Mouse (Mus musculus) midbrain, embryonic 15.5 days (tissue): ENCODE measurements around the gene Exosc7. TPM values are rescaled to one million over a fixed set of nuclear protein-coding genes. Genes with fewer than 3 reads are reported as not detected.

Experiments
- ATAC-seq: fragments of 200-750 bp; cut with Nextera tagmentation; replicated peaks from 2 replicates; pipeline ENCODE4 v1.8.0; 2017; ENCODE audit warnings: moderate TSS enrichment
- H3K27ac ChIP-seq: fragments of 300-500 bp; sonication (generic); 2 replicates; pipeline ENCODE4 v1.5.1; 2015; ENCODE audit warnings: mild to moderate bottlenecking, inconsistent platforms
- H3K27me3 ChIP-seq: fragments of 300-500 bp; sonication (generic); replicated peaks from 2 replicates; pipeline ENCODE4 v1.6.1; 2015; ENCODE audit warnings: inconsistent platforms
- H3K36me3 ChIP-seq: fragments of 300-500 bp; sonication (generic); replicated peaks from 2 replicates; pipeline ENCODE4 v1.6.1; 2015; ENCODE audit warnings: inconsistent platforms
- H3K4me1 ChIP-seq: fragments of 300-500 bp; sonication (generic); 2 replicates; pipeline ENCODE4 v1.6.1; 2015; ENCODE audit warnings: inconsistent platforms
- H3K4me2 ChIP-seq: fragments of 300-500 bp; sonication (generic); 2 replicates; pipeline ENCODE4 v1.6.1; 2015; ENCODE audit warnings: inconsistent platforms, mild to moderate bottlenecking, moderate library complexity
- H3K4me3 ChIP-seq: fragments of 300-500 bp; sonication (generic); 2 replicates; pipeline ENCODE4 v1.5.1; 2015; ENCODE audit warnings: mild to moderate bottlenecking, inconsistent platforms
- H3K9ac ChIP-seq: fragments of 300-500 bp; sonication (generic); 2 replicates; pipeline ENCODE4 v1.6.1; 2015; ENCODE audit warnings: mild to moderate bottlenecking, inconsistent platforms
- H3K9me3 ChIP-seq: fragments of 300-500 bp; sonication (generic); 2 replicates; pipeline ENCODE4 v1.6.1; 2016; ENCODE audit warnings: inconsistent platforms
- WGBS: fragments of 180-500 bp; shearing (Covaris S2); methylation state at CpG from one replicate; pipeline ENCODE4 v1.1.7; 2015; ENCODE audit warnings: mixed read lengths; 5-methylcytosine and 5-hydroxymethylcytosine counted together
- polyA plus RNA-seq: library from polyadenylated mRNA; unstranded; fragments of >200 nt; fragmentation: Nextera tagmentation; extraction: Ambion mirVana; gene quantifications from 2 replicates; pipeline ENCODE4 v1.2.1, GENCODE M21; 2015

Exosc7 gene
- polyA plus RNA-seq, 1 experiment from 2014 or later: 83.7 TPM

GRCm38 (mm10) chr9:123111751-123112221, 1.2 kb upstream of the Exosc7 start:
- Histone ChIP-seq H3K27ac (no peak overlapping the region), H3K27me3 (no peaks in the 10 kb centered on the region), H3K9me3 (no peaks in the 10 kb centered on the region), H3K4me3 (peak overlapping the region; percentile 81), H3K36me3 (0 out of 2 replicates have a peak, but pooled peaks cover 2% of the 10 kb centered on the region), H3K4me1 (peaks cover 22% of the 10 kb centered on the region), H3K4me2 (peak overlapping the region; percentile 93), H3K9ac (no peak overlapping the region; the same call in 1 of the 2 replicates)
- WGBS: 66% methylated on average over 8 of the region's 8 CpGs
- no peak for ATAC-seq

DNA sequence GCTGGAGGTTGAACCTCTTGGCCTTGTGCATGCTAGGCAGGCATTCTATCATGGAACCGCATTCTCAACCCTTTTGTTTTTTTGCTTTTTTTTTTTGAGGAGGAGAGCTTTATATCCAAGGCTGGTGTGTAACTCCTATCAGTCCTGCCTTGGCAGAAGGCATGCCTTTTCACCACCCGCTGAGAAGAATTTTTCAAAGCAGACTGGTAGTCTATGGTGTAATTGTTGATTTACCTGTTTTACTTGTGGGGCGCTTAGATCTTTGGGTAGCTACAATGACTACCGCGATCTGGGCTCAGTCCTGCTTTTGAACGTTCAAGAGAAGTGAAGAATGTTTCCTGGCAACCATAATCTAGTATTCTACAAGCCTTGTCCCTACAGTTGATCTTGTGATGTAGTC, 916 bp downstream of the Exosc7 start:
- Histone ChIP-seq H3K9me3 (no peaks in the 10 kb centered on the region), H3K27ac (peak overlapping the region; percentile 96), H3K36me3 (peaks cover 4% of the 10 kb centered on the region; the same call in 1 of the 2 replicates), H3K4me3 (peak overlapping the region; percentile 81), H3K27me3 (no peaks in the 10 kb centered on the region), H3K4me1 (peaks cover 22% of the 10 kb centered on the region), H3K9ac (peak overlapping the region; percentile 93), H3K4me2 (peak overlapping the region; percentile 93)
- 64% methylated on average over 6 of the region's 6 CpGs for WGBS
- no peak for ATAC-seq

GRCm38 (mm10) chr9:123115566-123115965, 2.6 kb downstream of the Exosc7 start:
- Histone ChIP-seq H3K36me3 (peaks cover 20% of the 10 kb centered on the region), H3K27me3 (no peaks in the 10 kb centered on the region), H3K4me1 (peaks cover 22% of the 10 kb centered on the region), H3K9me3 (no peaks in the 10 kb centered on the region), H3K4me2 (no peak overlapping the region), H3K27ac (no peak overlapping the region), H3K9ac (no peak overlapping the region), H3K4me3 (no peak overlapping the region)
- ATAC-seq: no peak
- WGBS: 91% methylated on average over 1 of the region's 1 CpGs

- no peaks in the 10 kb centered on the region for H3K4me1 ChIP-seq
- WGBS: 93% methylated on average over 3 of the region's 3 CpGs
- H3K36me3 ChIP-seq: peaks cover 38% of the 10 kb centered on the region
- no peaks in the 10 kb centered on the region for H3K27me3 ChIP-seq
- no peak overlapping the region for H3K9ac ChIP-seq
- no peak for ATAC-seq
- H3K9me3 ChIP-seq: no peaks in the 10 kb centered on the region
- H3K4me2 ChIP-seq: no peak overlapping the region
- H3K4me3 ChIP-seq: no peak overlapping the region
- no peak overlapping the region for H3K27ac ChIP-seq
Observed at GRCm38 (mm10) chr9:123123017-123123416, 10.0 kb downstream of the Exosc7 start.

DNA sequence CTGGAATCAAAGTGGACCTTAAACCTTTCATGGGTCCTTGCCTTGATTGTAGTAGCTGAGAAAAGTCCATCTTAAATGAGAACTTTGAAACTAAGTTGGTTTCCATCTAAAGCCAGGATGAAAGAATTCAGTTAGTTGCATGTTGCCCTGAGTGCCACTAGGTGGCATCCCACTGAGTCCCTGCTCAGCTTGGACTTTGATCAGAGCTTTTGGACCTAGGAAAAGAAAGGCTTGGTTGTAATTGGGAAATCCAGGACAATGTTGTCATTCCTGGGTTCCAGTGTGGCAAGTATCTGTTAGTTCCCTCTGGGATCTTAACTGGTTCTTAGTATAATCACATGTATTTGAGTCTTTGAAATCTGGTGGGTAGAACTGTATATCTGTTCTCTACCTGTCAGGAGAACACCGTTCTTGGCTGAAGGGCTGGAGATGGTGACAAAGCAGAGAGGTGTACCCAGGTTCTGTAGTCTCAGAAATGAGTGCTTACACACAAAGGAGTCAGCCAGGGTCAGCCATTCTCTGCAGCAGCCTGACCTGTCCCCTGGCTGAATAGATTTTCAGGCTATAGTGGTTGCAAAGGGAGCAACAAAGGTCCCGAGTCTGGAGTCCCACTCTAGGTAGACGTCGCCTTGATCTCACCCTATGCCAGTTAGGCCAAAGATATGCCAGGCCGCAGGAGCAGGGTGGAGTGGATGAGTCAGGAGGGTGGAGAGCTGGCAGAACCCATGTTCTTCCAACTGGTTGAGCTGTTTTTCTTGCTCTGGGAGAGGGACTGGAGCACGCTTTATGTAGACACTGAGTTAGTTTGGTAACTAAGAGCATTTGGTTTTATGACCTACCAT, 10.8 kb downstream of the Exosc7 start:
- H3K4me1 ChIP-seq: no peaks in the 10 kb centered on the region
- no peak overlapping the region for H3K4me2 ChIP-seq
- H3K36me3 ChIP-seq: peaks cover 45% of the 10 kb centered on the region
- no peak for ATAC-seq
- H3K27ac ChIP-seq: no peak overlapping the region
- no peak overlapping the region for H3K4me3 ChIP-seq
- H3K9me3 ChIP-seq: no peaks in the 10 kb centered on the region
- no peaks in the 10 kb centered on the region for H3K27me3 ChIP-seq
- H3K9ac ChIP-seq: no peak overlapping the region
- WGBS: 95% methylated on average over 6 of the region's 6 CpGs

GRCm38 (mm10) chr9:123124413-123124981, 11.5 kb downstream of the Exosc7 start:
- H3K27me3 ChIP-seq: no peaks in the 10 kb centered on the region
- no peak overlapping the region for H3K9ac ChIP-seq
- no peaks in the 10 kb centered on the region for H3K4me1 ChIP-seq
- peaks cover 42% of the 10 kb centered on the region for H3K36me3 ChIP-seq
- no peaks in the 10 kb centered on the region for H3K9me3 ChIP-seq
- no peak for ATAC-seq
- no peak overlapping the region for H3K27ac ChIP-seq
- no peak overlapping the region for H3K4me3 ChIP-seq
- 93% methylated on average over 2 of the region's 2 CpGs for WGBS
- no peak overlapping the region for H3K4me2 ChIP-seq

GRCm38 (mm10) chr9:123127663-123128062, 14.6 kb downstream of the Exosc7 start:
- H3K4me3 ChIP-seq: no peak overlapping the region
- no peaks in the 10 kb centered on the region for H3K9me3 ChIP-seq
- no peak overlapping the region for H3K9ac ChIP-seq
- no peaks in the 10 kb centered on the region for H3K4me1 ChIP-seq
- H3K27me3 ChIP-seq: no peaks in the 10 kb centered on the region
- WGBS: 95% methylated on average over 6 of the region's 6 CpGs
- peaks cover 45% of the 10 kb centered on the region for H3K36me3 ChIP-seq
- H3K4me2 ChIP-seq: no peak overlapping the region
- no peak overlapping the region for H3K27ac ChIP-seq
- ATAC-seq: no peak

GRCm38 (mm10) chr9:123132994-123133393, 20.0 kb downstream of the Exosc7 start:
- H3K9ac ChIP-seq: no peak overlapping the region
- H3K4me2 ChIP-seq: no peak overlapping the region
- H3K36me3 ChIP-seq: peaks cover 74% of the 10 kb centered on the region
- no peak overlapping the region for H3K4me3 ChIP-seq
- H3K27me3 ChIP-seq: no peaks in the 10 kb centered on the region
- no peaks in the 10 kb centered on the region for H3K9me3 ChIP-seq
- no peak for ATAC-seq
- 90% methylated on average over 3 of the region's 3 CpGs for WGBS
- H3K4me1 ChIP-seq: no peaks in the 10 kb centered on the region
- no peak overlapping the region for H3K27ac ChIP-seq

DNA sequence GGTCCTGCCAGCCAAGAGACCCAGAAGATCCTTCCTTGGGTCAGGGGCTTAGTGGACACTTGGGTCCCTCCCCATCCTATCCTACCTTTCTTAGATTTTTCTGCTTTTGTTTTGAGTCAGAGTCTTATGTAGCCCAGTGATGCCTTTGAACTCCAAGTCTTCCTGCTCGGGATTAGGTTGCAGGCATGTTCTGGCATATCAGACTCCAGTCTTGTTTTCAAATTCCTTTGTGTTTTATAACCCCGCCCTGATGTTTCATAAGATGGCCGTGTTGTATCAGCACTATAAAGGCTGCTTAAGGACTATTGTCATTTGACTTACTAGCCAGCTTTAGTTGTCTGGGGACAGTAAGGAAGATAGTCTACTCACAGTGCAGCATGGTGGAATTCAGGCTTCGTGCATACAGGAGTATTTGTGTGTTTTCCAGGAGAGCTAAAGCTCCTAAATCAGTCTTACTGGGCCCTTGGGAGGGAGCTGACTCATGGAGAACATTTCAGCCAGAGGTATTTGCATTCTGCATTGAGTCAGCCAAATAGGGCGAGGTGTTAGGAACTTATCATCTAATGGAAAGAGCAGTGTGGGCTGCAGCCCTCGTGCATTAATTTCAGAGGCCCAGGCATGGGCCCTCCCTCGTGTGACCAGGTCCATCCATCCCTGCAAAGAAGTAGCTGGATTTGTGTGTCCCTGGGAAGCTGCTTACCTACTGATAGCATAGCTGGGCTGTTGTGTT, 24.1 kb downstream of the Exosc7 start:
- WGBS: 91% methylated on average over 7 of the region's 7 CpGs
- Histone ChIP-seq H3K27me3 (no peaks in the 10 kb centered on the region), H3K4me1 (no peaks in the 10 kb centered on the region), H3K36me3 (peaks cover 53% of the 10 kb centered on the region), H3K9me3 (no peaks in the 10 kb centered on the region), H3K4me2 (no peak overlapping the region), H3K27ac (no peak overlapping the region), H3K4me3 (no peak overlapping the region), H3K9ac (no peak overlapping the region)
- ATAC-seq: no peak

DNA sequence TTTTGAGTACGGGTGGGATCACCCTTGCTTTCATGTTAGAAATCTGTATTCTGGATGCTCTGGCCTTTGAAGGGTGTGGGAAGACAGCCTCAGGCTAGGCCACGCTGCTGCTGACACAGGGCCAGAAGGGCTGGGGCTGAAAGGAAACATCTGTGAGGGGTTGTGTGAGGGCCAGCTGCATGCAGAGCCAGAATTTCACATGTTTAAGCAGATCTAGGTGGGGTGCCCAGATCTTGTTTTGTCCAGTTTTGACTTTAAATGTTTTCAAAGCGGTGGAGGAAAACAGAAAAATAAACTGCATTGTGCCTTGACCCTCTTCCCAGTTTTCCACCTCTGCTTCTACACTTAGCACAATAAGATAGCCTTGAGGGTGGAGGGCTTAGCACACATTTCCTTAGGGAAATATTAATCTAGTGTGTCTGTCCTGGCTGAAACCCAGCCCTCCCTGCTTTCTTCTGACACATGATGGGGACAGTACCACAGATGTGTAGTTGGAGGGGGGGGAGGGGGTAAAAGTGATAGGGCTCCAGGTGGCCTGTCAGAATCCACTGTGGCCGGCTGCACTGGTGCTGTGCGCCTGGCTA, 26.0 kb downstream of the Exosc7 start:
- ATAC-seq: 0 out of 2 replicates have a peak, but pooled peaks have one; percentile 30
- Histone ChIP-seq H3K4me2 (no peak overlapping the region), H3K9me3 (no peaks in the 10 kb centered on the region), H3K4me1 (no peaks in the 10 kb centered on the region), H3K4me3 (no peak overlapping the region), H3K36me3 (peaks cover 35% of the 10 kb centered on the region), H3K27me3 (no peaks in the 10 kb centered on the region), H3K27ac (peak overlapping the region; percentile 32; the same call in 1 of the 2 replicates), H3K9ac (no peak overlapping the region)
- 69% methylated on average over 5 of the region's 5 CpGs for WGBS

DNA sequence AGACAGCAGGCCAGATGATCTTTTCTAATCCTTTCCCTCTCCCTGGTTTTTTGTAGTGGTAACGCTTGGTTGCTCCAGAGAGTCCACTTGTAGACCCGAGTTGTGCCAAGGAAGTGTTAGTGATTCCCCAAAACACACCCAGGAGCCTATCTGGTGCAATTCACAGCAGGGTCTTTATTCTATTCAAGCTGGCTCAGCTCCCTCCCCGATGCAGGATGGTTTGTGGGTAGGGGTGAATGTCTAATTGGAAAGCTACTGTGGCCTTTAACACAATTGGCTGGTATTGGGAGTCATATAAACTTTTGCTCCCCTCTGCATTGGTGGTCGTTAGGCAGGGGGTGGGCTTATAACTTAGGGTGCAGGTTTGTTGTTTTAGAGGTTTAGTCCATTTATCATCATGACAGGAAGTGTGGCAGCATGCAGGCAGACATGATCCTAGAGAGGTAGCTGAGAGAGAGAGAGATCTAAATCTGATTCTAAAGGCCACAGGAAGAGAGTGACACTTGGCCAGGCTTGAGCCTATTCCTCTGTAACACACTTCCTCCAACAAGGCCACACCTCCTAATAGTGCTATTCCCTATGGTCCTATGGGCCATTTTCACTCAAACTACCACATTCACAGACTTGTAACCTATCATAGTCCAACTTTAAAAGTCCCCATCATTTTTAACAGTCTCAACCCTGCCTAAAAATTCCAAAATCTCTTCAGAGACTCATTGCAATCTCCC, 27.0 kb downstream of the Exosc7 start:
- no peak overlapping the region for H3K9ac ChIP-seq
- no peak overlapping the region for H3K4me2 ChIP-seq
- peaks cover 30% of the 10 kb centered on the region for H3K36me3 ChIP-seq
- H3K4me3 ChIP-seq: no peak overlapping the region
- no peak for ATAC-seq
- peak overlapping the region; percentile 32; the same call in 1 of the 2 replicates for H3K27ac ChIP-seq
- no peaks in the 10 kb centered on the region for H3K27me3 ChIP-seq
- H3K9me3 ChIP-seq: no peaks in the 10 kb centered on the region
- WGBS: 79% methylated on average over 4 of the region's 4 CpGs
- no peaks in the 10 kb centered on the region for H3K4me1 ChIP-seq
